Mouse (Mus musculus) heart, embryonic 15.5 days (tissue): ENCODE data around the gene Cpa1. TPM values are rescaled to one million over a fixed set of nuclear protein-coding genes. Genes with fewer than 3 reads are reported as not detected.

Experiments used
- ATAC-seq: fragments of 200-750 bp; cut with Nextera tagmentation; replicated peaks from 2 replicates; pipeline ENCODE4 v1.8.0; 2017; ENCODE audit warnings: low read depth, moderate TSS enrichment; ENCODE audit not compliant: insufficient number of reproducible peaks, insufficient read depth, low FRiP score
- H3K27ac ChIP-seq: fragments of 300-500 bp; sonication (generic); 2 replicates; pipeline ENCODE4 v1.5.1; 2015; ENCODE audit warnings: mild to moderate bottlenecking, inconsistent platforms
- H3K27me3 ChIP-seq: fragments of 300-500 bp; sonication (generic); 2 replicates; pipeline ENCODE4 v1.6.1; 2015; ENCODE audit warnings: inconsistent platforms
- H3K36me3 ChIP-seq: fragments of 300-500 bp; sonication (generic); 2 replicates; pipeline ENCODE4 v1.6.1; 2015; ENCODE audit warnings: mild to moderate bottlenecking, inconsistent platforms
- H3K4me1 ChIP-seq: fragments of 300-500 bp; sonication (generic); replicated peaks from 2 replicates; pipeline ENCODE4 v1.6.1; 2015; ENCODE audit warnings: inconsistent platforms
- H3K4me2 ChIP-seq: fragments of 300-500 bp; sonication (generic); 2 replicates; pipeline ENCODE4 v1.6.1; 2015; ENCODE audit warnings: inconsistent platforms, mild to moderate bottlenecking, moderate library complexity
- H3K4me3 ChIP-seq: fragments of 300-500 bp; sonication (generic); 2 replicates; pipeline ENCODE4 v1.5.1; 2015; ENCODE audit warnings: mild to moderate bottlenecking, inconsistent platforms
- H3K9ac ChIP-seq: fragments of 300-500 bp; sonication (generic); 2 replicates; pipeline ENCODE4 v1.6.1; 2015; ENCODE audit warnings: mild to moderate bottlenecking, inconsistent platforms
- H3K9me3 ChIP-seq: fragments of 300-500 bp; sonication (generic); replicated peaks from 2 replicates; pipeline ENCODE4 v1.6.1; 2016; ENCODE audit warnings: inconsistent platforms
- WGBS: fragments of 180-500 bp; shearing (Covaris S2); methylation state at CpG from one replicate; pipeline ENCODE4 v1.1.7; 2015; ENCODE audit warnings: mixed read lengths; 5-methylcytosine and 5-hydroxymethylcytosine counted together
- polyA plus RNA-seq: library from polyadenylated mRNA; unstranded; fragments of >200 nt; fragmentation: Nextera tagmentation; extraction: Ambion mirVana; gene quantifications from 2 replicates; pipeline ENCODE4 v1.2.1, GENCODE M21; 2015

Cpa1 gene
- polyA plus RNA-seq, 1 experiment from 2014 or later = 5.0 TPM

DNA sequence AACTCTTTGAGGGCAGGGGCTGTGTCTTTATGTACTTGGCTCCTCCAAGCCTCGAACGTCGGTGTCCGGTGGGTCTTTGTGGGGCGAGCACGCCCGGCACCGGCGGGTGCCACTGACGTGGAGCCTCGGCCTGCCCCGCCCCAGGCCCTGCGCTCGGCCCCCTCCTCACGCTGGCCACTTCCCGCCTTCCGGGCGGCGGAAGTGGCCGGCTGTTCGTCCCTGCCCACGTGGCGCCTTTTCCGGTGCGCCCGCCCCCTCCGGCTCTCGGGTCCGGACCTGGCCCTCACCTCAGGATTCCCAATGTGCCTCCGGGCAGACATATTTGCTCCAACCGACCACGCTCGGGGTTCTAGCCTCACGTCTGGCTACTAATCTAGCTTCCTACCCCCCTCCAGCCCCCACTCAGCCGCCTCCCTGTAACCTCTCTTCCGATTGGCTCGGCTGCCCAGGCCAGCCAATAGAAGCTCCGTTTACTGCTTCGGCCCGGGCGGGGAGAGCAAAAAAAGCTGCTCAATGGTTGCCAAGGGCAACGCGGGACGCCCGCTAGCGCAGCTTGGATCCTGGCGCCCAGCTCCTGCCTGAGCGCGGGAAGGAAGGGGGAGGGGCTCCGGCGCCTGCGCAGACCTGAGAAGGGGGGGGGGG, 54.5 kb downstream of the Cpa1 start, which contains the start of gene Cep41:
TSS of gene Cep41 (minus strand) at position 400 of the 642 bp plus-strand sequence.
- Histone ChIP-seq H3K9me3 (no peaks in the 10 kb centered on the region), H3K9ac (peak within 1 kb of the TSS; percentile 60), H3K27ac (peak within 1 kb of the TSS; percentile 94), H3K4me1 (peaks cover 14% of the 10 kb centered on the region), H3K36me3 (no peaks in the 10 kb centered on the region), H3K27me3 (no peaks in the 10 kb centered on the region), H3K4me2 (peak within 1 kb of the TSS; percentile 72), H3K4me3 (peak within 1 kb of the TSS; percentile 67)
- WGBS = 1% methylated on average over 51 of the region's 52 CpGs
- ATAC-seq = peak; percentile 96

DNA sequence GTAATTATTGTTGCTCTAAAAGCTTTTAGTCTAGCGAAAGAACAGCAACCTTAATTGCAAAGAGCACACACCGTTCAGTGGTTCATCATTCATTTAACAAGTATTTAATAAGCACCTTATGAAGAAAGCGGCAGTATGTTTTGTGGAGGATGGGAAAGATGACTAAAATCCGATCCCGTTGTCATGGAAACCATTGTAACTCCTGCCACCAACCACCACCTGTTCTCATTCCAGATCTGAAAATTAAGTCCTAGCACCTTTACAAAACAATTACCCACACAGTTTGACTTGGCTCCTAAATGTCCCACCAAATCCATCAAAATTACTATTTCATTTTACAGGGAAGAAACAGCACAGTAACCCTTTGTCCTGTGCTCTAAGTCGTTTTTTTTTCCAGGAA, 55.2 kb downstream of the Cpa1 start:
- H3K4me2 ChIP-seq = peak overlapping the region; percentile 72
- peak overlapping the region; percentile 67 for H3K4me3 ChIP-seq
- H3K36me3 ChIP-seq = no peaks in the 10 kb centered on the region
- peaks cover 14% of the 10 kb centered on the region for H3K4me1 ChIP-seq
- H3K9me3 ChIP-seq = no peaks in the 10 kb centered on the region
- no peak for ATAC-seq
- peak overlapping the region; percentile 38; the same call in 1 of the 2 replicates for H3K9ac ChIP-seq
- H3K27me3 ChIP-seq = no peaks in the 10 kb centered on the region
- H3K27ac ChIP-seq = peak overlapping the region; percentile 94; the same call in 1 of the 2 replicates
- WGBS = 50% methylated on average over 6 of the region's 6 CpGs

Other genes with a start within 250 kb of the Cpa1 start
- 36.1 and 42.4 TPM in 2 replicates for gene Zc3hc1, start 248.2 kb upstream of the Cpa1 start, polyA plus RNA-seq
- gene Klhdc10, start 237.3 kb upstream of the Cpa1 start, polyA plus RNA-seq = 14.8 and 19.5 TPM in 2 replicates
- gene Tmem209, start 129.4 kb upstream of the Cpa1 start, polyA plus RNA-seq = 19.8 and 26.5 TPM in 2 replicates
- 0.14 TPM in 1 of 2 replicates, not detected in the other for gene Ssmem1, start 129.4 kb upstream of the Cpa1 start, polyA plus RNA-seq
- gene Cpa2, start 97.6 kb upstream of the Cpa1 start, polyA plus RNA-seq = 2.1 and 3.9 TPM in 2 replicates
- gene Cpa4, start 70.8 kb upstream of the Cpa1 start, polyA plus RNA-seq = 1.6 and 2.4 TPM in 2 replicates
- gene Cpa5, start 28.2 kb upstream of the Cpa1 start, polyA plus RNA-seq = 0.32 and 0.58 TPM in 2 replicates
- 9.3 and 10.0 TPM in 2 replicates for gene Cep41, start 54.5 kb downstream of the Cpa1 start, polyA plus RNA-seq
- gene Mest, start 84.3 kb downstream of the Cpa1 start, polyA plus RNA-seq = 1,527 and 1,993 TPM in 2 replicates